Mouse (Mus musculus) midbrain, postnatal 0 days (tissue): ENCODE measurements at regions not wholly inside any gene's neighbourhood (a gene's known extent, or its start where the extent isn't known, plus 50 kb on each side); places are given as distances from the start of the nearest gene placed in this dataset.
A peak's percentile ranks its signal among the peaks of the same experiment; 100 is the strongest.

Experiments
- ATAC-seq: fragments of 200-750 bp; cut with Nextera tagmentation; 2 replicates; pipeline ENCODE4 v1.8.0; 2017; ENCODE audit warnings: moderate number of reproducible peaks, mild to moderate bottlenecking, moderate TSS enrichment, moderate library complexity; ENCODE audit not compliant: low FRiP score
- DNase-seq: peaks from one replicate; pipeline ENCODE4 v3.0.0-alpha.2; 2015; ENCODE audit warnings: low spot score
- H3K27ac ChIP-seq: fragments of 300-500 bp; sonication (generic); 2 replicates; pipeline ENCODE4 v1.5.1; 2014; ENCODE audit warnings: low read depth, mild to moderate bottlenecking, low read length, mixed read lengths
- H3K27me3 ChIP-seq: fragments of 300-500 bp; sonication (generic); 2 replicates; pipeline ENCODE4 v1.6.1; 2014; ENCODE audit warnings: low read length, control low read depth, mixed read lengths; ENCODE audit not compliant: insufficient read depth
- H3K36me3 ChIP-seq: fragments of 300-500 bp; sonication (generic); 2 replicates; pipeline ENCODE4 v1.6.1; 2014; ENCODE audit warnings: low read length, control low read depth, mixed read lengths; ENCODE audit not compliant: insufficient read depth
- H3K4me1 ChIP-seq: fragments of 300-500 bp; sonication (generic); 2 replicates; pipeline ENCODE4 v1.6.1; 2014; ENCODE audit warnings: mild to moderate bottlenecking, control low read depth, antibody characterized with exemption, low read length, mixed read lengths; ENCODE audit not compliant: insufficient read depth
- H3K4me2 ChIP-seq: fragments of 300-500 bp; sonication (generic); 2 replicates; pipeline ENCODE4 v1.6.1; 2014; ENCODE audit warnings: low read depth, mild to moderate bottlenecking, low read length, mixed read lengths; ENCODE audit not compliant: poor library complexity, severe bottlenecking
- H3K4me3 ChIP-seq: fragments of 300-500 bp; sonication (generic); 2 replicates; pipeline ENCODE4 v1.5.1; 2014; ENCODE audit warnings: low read depth, mild to moderate bottlenecking, low read length, moderate library complexity
- H3K9ac ChIP-seq: fragments of 300-500 bp; sonication (generic); replicated peaks from 2 replicates; pipeline ENCODE4 v1.6.1; 2014; ENCODE audit warnings: mild to moderate bottlenecking, low read length, moderate library complexity, mixed read lengths; ENCODE audit not compliant: poor library complexity, severe bottlenecking
- H3K9me3 ChIP-seq: fragments of 300-500 bp; sonication (generic); 2 replicates; pipeline ENCODE4 v1.6.1; 2016; ENCODE audit warnings: low read length, control low read depth
- CTCF ChIP-seq: IDR thresholded peaks from 2 replicates; pipeline ENCODE4 v1.5.1; 2016; ENCODE audit warnings: antibody characterized with exemption, mild to moderate bottlenecking
- WGBS: fragments of 180-500 bp; shearing (Covaris S2); extraction: QIAGEN DNeasy Blood & Tissue Kit; methylation state at CpG from one replicate; pipeline ENCODE4 v1.1.7; 2014; 5-methylcytosine and 5-hydroxymethylcytosine counted together

GRCm38 (mm10) chr1:42309251-42309650, 386.3 kb upstream of the Pou3f3 start:
- TF ChIP-seq CTCF: no peak
- Histone ChIP-seq H3K27me3 (no peaks in the 10 kb centered on the region), H3K4me3 (no peak overlapping the region), H3K27ac (no peak overlapping the region), H3K9ac (no peak overlapping the region), H3K4me1 (no peaks in the 10 kb centered on the region), H3K9me3 (no peaks in the 10 kb centered on the region), H3K36me3 (no peaks in the 10 kb centered on the region), H3K4me2 (no peak overlapping the region)
- ATAC-seq (no peak), DNase-seq (no peak)
- 98% methylated on average over 1 of the region's 1 CpGs for WGBS

DNA sequence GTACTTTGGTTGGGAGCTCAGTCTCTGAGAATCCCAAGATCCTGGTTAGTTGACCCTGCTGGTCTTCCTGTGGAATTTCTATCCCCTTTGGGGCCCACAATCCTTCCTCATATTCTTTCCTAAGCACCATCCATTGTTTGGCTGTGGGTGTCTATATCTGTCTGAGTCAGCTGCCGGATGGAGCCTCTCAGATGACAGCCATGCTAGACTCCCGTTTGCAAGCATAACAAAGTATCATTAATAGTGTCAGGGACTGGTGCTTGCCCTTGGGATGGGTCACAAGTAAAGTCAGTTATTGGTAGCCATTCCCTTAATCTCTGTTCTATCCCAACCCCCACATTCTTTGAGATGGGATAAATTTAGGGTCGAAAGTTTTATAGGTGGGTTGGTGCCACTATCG, 382.1 kb upstream of the Pou3f3 start:
- H3K4me2 ChIP-seq: no peak overlapping the region
- DNase-seq (no peak), ATAC-seq (no peak)
- no peaks in the 10 kb centered on the region for H3K36me3 ChIP-seq
- no peaks in the 10 kb centered on the region for H3K4me1 ChIP-seq
- no peak overlapping the region for H3K27ac ChIP-seq
- 93% methylated on average over 4 of the region's 4 CpGs for WGBS
- H3K4me3 ChIP-seq: no peak overlapping the region
- no peaks in the 10 kb centered on the region for H3K9me3 ChIP-seq
- TF ChIP-seq CTCF: no peak
- no peaks in the 10 kb centered on the region for H3K27me3 ChIP-seq
- no peak overlapping the region for H3K9ac ChIP-seq

DNA sequence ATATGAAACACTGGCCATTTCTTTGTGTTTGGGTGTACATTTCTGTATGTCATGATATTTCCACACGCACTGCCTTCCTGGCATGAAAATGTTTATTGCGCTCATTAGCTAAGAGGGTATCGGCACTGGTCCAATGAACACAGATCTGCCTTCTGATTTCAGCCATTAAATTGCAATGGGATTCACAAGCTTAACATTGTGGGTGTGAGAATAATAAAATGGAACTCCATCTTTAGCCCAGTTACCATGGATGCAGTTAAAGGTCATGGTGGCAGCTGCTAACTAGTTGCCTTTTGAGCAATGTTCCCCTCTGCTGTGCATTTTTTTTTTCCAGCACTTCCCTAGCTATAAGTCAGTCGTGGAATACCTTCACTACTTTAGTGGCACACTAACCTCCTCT, 343.7 kb upstream of the Pou3f3 start:
- ATAC-seq (no peak), DNase-seq (peak; percentile 29)
- Histone ChIP-seq H3K27ac (no peak overlapping the region), H3K4me2 (0 out of 2 replicates have a peak overlapping the region, but pooled peaks have one; percentile 21), H3K36me3 (no peaks in the 10 kb centered on the region), H3K9ac (no peak overlapping the region), H3K4me3 (no peak overlapping the region), H3K9me3 (no peaks in the 10 kb centered on the region), H3K27me3 (no peaks in the 10 kb centered on the region), H3K4me1 (no peaks in the 10 kb centered on the region)
- WGBS: 58% methylated on average over 4 of the region's 4 CpGs
- TF ChIP-seq CTCF: no peak

- no peak overlapping the region for H3K27ac ChIP-seq
- H3K4me1 ChIP-seq: no peaks in the 10 kb centered on the region
- peak overlapping the region; percentile 21 for H3K4me2 ChIP-seq
- ATAC-seq (no peak), DNase-seq (no peak)
- 48% methylated on average over 13 of the region's 13 CpGs for WGBS
- no peak overlapping the region for H3K9ac ChIP-seq
- H3K4me3 ChIP-seq: no peak overlapping the region
- H3K9me3 ChIP-seq: no peaks in the 10 kb centered on the region
- no peak for TF ChIP-seq CTCF
- H3K27me3 ChIP-seq: no peaks in the 10 kb centered on the region
- H3K36me3 ChIP-seq: no peaks in the 10 kb centered on the region
Measured at GRCm38 (mm10) chr1:42352389-42352788, 343.2 kb upstream of the Pou3f3 start.

DNA sequence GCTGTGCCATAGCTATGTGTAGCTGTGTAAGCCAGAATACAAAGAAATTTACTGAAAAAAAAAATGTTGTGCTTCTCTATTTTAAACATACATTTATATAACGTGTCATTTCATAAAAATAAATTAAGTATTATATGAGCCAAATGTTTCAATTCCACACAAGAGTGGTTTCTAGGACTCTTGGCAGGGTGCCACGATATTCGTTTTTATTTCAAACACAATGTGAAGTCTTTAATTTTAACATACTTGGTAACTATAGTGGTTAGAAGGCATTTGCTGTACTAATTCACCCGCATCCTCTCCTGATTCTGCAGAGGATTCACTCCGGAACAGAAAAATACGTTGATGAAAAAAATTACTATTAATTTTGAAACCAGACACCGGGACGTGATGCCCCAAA, 342.5 kb upstream of the Pou3f3 start:
- Histone ChIP-seq H3K36me3 (no peaks in the 10 kb centered on the region), H3K4me3 (no peak overlapping the region), H3K27ac (no peak overlapping the region), H3K9me3 (no peaks in the 10 kb centered on the region), H3K27me3 (no peaks in the 10 kb centered on the region), H3K9ac (no peak overlapping the region), H3K4me2 (no peak overlapping the region), H3K4me1 (no peaks in the 10 kb centered on the region)
- peak; percentile 26 for DNase-seq
- no peak for ATAC-seq
- TF ChIP-seq CTCF: no peak
- 73% methylated on average over 8 of the region's 8 CpGs for WGBS

GRCm38 (mm10) chr1:42354020-42354419, 341.5 kb upstream of the Pou3f3 start:
- no peaks in the 10 kb centered on the region for H3K27me3 ChIP-seq
- no peaks in the 10 kb centered on the region for H3K9me3 ChIP-seq
- no peak for DNase-seq
- H3K4me1 ChIP-seq: no peaks in the 10 kb centered on the region
- no peak overlapping the region for H3K27ac ChIP-seq
- H3K4me2 ChIP-seq: no peak overlapping the region
- H3K36me3 ChIP-seq: no peaks in the 10 kb centered on the region
- H3K4me3 ChIP-seq: no peak overlapping the region
- TF ChIP-seq CTCF: no peak
- H3K9ac ChIP-seq: no peak overlapping the region
- 83% methylated on average over 6 of the region's 6 CpGs for WGBS
- ATAC-seq: no peak
